Mouse (Mus musculus) liver, adult 2 months (tissue): ENCODE data around the gene Napa. TPM values are rescaled to one million over a fixed set of nuclear protein-coding genes. Genes with fewer than 3 reads are reported as not detected.

ENCODE experiments used
- DNase-seq: peaks from one replicate; pipeline ENCODE4 v3.0.0-alpha.2; 2011; ENCODE audit warnings: low read depth, low spot score; ENCODE audit errors: extremely low read depth
- H3K27ac ChIP-seq: fragments of 200-500 bp; replicated peaks from 2 replicates; pipeline ENCODE4 v1.5.1; 2012; ENCODE audit warnings: low read depth, mild to moderate bottlenecking, control low read depth, inconsistent platforms, low read length; ENCODE audit not compliant: insufficient read depth
- H3K27me3 ChIP-seq: fragments of 200-500 bp; 2 replicates; pipeline ENCODE4 v1.6.1; 2012; ENCODE audit warnings: mild to moderate bottlenecking, moderate library complexity, low read length, inconsistent platforms; ENCODE audit not compliant: control insufficient read depth, insufficient read depth
- H3K36me3 ChIP-seq: fragments of 200-500 bp; 2 replicates; pipeline ENCODE4 v1.6.1; 2012; ENCODE audit warnings: low read length, inconsistent platforms; ENCODE audit not compliant: control insufficient read depth, insufficient read depth
- H3K4me1 ChIP-seq: fragments of 200-500 bp; 2 replicates; pipeline ENCODE4 v1.6.1; 2011; ENCODE audit warnings: low read length; ENCODE audit not compliant: control insufficient read depth, insufficient read depth
- H3K4me3 ChIP-seq: fragments of 200-500 bp; 2 replicates; pipeline ENCODE4 v1.5.1; 2011; ENCODE audit warnings: low read depth, mild to moderate bottlenecking, control low read depth, low read length, moderate library complexity; ENCODE audit not compliant: insufficient read depth
- H3K79me2 ChIP-seq: fragments of 200-500 bp; 2 replicates; pipeline ENCODE4 v1.6.1; 2012; ENCODE audit warnings: inconsistent platforms, mild to moderate bottlenecking, low read length, moderate library complexity; ENCODE audit not compliant: control insufficient read depth, insufficient read depth
- H3K9ac ChIP-seq: fragments of 200-500 bp; 2 replicates; pipeline ENCODE4 v1.6.1; 2012; ENCODE audit warnings: low read depth, mild to moderate bottlenecking, control low read depth, inconsistent platforms, low read length
- CTCF ChIP-seq: fragments of 200-500 bp; IDR thresholded peaks from 2 replicates; pipeline ENCODE4 v1.5.1; 2011; ENCODE audit warnings: low read depth, low read length, control low read depth
- POLR2A ChIP-seq: fragments of 200-500 bp; IDR thresholded peaks from 2 replicates; pipeline ENCODE4 v1.6.1; 2011; ENCODE audit warnings: low read length, control low read depth; ENCODE audit not compliant: insufficient read depth; ENCODE audit errors: extremely low read depth
- WGBS: fragments of 180-500 bp; shearing (Covaris S2); methylation state at CpG from one replicate; pipeline ENCODE4 v1.1.7; 2018; 5-methylcytosine and 5-hydroxymethylcytosine counted together
- polyA plus RNA-seq: library from polyadenylated mRNA; depleted of rRNA; stranded (reverse); fragments of >200 nt; gene quantifications from 2 replicates; pipeline ENCODE4 v1.2.3, GENCODE M21; 2012
- total RNA-seq: library from RNA; depleted of rRNA; stranded (reverse); fragments of >200 nt; gene quantifications from 2 replicates; pipeline ENCODE4 v1.2.3, GENCODE M21; 2014

The Napa gene
- total and polyA plus RNA-seq, 2 experiments = 47.4 to 146 TPM

DNA sequence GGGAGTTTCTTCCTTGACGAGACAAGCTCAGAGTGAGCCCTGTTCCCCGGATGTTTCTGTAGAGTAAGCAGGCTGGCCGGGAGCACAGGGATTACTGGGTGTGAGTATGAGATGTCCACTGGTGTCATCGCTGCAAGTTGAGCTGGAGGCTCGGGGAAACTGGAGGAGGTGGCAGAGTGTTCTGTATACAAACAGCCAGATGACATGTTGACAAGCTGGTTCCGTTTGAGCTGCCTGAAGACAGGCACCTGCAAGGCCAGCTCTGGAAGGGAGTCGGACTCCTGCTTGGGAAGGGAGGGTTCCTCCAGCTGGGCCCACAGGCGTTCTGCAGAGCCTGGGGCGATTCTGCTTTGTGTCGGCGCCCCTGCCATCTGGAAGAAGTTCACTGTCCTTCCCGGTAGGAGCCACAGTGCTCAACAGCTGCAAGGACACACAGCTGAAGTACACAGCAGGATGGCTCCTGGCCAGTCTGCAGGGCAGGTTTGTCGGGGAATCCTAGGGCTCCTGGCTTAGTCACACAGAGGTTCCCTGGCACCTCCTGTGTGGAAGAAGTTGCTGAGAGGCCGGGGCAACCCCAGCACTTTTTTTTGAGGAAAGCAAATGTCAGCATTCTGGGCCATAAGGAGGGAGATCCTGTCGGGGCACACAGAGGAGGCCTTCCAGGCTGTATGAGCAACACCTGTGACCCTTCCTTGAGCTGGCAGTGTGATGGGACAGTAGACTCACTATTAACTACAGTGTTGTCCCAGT lies 3.6 kb downstream of the Napa start:
- H3K27ac ChIP-seq = no peak overlapping the region
- TF ChIP-seq POLR2A = no peak
- TF ChIP-seq CTCF = no peak
- no peak overlapping the region for H3K9ac ChIP-seq
- no peak overlapping the region for H3K4me3 ChIP-seq
- H3K4me1 ChIP-seq = peaks cover 6% of the 10 kb centered on the region
- WGBS = 74% methylated on average over 15 of the region's 15 CpGs
- no peaks in the 10 kb centered on the region for H3K27me3 ChIP-seq
- H3K36me3 ChIP-seq = no peaks in the 10 kb centered on the region
- peaks cover 46% of the 10 kb centered on the region; the same call in 1 of the 2 replicates for H3K79me2 ChIP-seq
- no peak for DNase-seq

DNA sequence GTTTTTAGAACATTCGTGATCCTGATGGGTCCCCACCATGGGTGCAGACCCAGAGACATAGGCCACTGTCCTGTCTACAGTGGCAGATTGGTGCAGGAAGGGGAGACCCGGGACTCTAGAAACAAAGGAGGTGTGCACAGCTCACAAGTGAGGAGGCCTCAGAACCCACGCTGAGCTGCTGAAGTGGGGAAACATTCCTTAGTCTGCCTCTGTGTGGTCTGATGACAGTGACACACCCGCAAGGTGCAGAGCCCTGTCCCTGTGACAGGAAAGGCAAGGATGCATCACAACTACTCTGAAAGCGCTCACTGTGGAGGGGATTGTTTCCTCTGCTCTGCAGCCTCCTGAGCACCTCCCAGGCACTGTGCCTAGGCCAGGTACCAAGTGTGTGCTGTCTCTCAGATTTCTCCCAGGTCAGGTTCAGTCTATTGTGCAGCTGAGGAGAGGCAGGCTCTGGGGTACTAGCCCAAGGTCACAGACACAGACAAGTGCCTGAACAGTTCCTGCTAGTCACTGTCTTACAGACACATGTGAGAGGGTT lies 4.5 kb downstream of the Napa start:
- peaks cover 6% of the 10 kb centered on the region for H3K4me1 ChIP-seq
- 87% methylated on average over 5 of the region's 5 CpGs for WGBS
- TF ChIP-seq CTCF = no peak
- TF ChIP-seq POLR2A = no peak
- H3K27ac ChIP-seq = no peak overlapping the region
- no peak overlapping the region for H3K9ac ChIP-seq
- peaks cover 46% of the 10 kb centered on the region; the same call in 1 of the 2 replicates for H3K79me2 ChIP-seq
- H3K4me3 ChIP-seq = no peak overlapping the region
- no peak for DNase-seq
- no peaks in the 10 kb centered on the region for H3K27me3 ChIP-seq
- H3K36me3 ChIP-seq = peaks cover 3% of the 10 kb centered on the region

DNA sequence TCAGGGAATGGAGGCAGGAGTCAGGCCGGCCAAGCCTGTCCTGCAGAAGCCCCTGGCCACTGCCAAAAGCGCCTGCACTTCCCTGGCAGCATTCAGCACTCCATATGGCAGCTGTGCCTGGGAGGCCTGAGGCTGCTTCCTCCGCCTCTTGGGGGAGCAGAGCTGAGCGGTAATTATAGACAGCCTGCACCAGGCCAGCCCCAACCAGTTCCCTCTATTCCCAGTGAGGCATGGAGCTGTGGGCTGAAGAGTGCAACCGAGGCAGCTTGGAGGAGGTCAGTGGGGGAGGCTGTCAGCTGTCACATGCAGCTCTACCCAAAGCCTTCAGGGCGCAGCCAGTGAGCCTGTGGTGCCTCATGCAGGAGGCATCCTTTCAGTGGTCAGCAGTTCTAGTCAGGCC lies 5.5 kb downstream of the Napa start:
- Histone ChIP-seq H3K4me3 (no peak overlapping the region), H3K4me1 (peaks cover 6% of the 10 kb centered on the region), H3K27ac (no peak overlapping the region), H3K9ac (no peak overlapping the region), H3K36me3 (peaks cover 5% of the 10 kb centered on the region), H3K27me3 (no peaks in the 10 kb centered on the region), H3K79me2 (peaks cover 44% of the 10 kb centered on the region; the same call in 1 of the 2 replicates)
- DNase-seq = no peak
- whole genome bisulfite sequencing = 86% methylated on average over 6 of the region's 6 CpGs
- no peak for TF ChIP-seq POLR2A
- no peak for TF ChIP-seq CTCF

DNA sequence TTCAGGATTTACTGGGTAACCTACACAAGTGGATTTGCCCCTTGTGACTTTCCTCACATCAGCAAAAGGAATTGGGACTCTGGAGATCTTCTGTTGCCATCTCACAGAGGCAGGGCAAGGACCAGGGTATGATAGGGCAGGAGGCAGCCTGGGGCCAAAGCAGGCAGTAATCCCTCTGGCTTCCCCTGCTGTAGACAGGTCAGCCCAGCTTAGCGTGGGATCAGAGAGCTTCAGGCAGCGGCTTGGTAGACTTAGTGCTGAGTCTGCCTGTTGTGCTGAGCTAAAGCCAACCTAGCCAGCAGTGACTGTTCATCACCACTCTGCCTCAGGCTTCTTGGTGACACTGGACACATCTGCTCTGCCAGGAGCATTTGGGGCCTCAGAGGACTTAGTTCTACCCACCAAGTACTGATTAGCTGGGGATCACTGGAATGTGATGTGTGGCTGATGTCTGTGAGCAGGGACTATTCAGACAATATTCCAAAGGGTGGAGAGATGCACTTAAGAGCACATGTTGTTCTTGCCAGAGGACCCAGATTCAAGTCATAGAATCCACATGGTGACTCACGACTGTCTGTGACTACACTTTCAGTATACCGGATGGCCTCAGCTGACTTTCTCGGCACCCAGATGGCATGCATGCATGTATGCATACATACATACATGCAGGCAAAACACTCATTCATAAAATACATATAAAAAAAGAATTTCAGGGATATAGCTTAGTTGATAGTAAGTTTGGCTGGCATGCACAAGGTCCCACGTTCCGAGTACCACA lies 6.5 kb downstream of the Napa start:
- no peak overlapping the region for H3K9ac ChIP-seq
- peaks cover 3% of the 10 kb centered on the region; the same call in 1 of the 2 replicates for H3K4me1 ChIP-seq
- no peak for TF ChIP-seq CTCF
- TF ChIP-seq POLR2A = no peak
- H3K27me3 ChIP-seq = no peaks in the 10 kb centered on the region
- 95% methylated on average over 7 of the region's 7 CpGs for WGBS
- peaks cover 33% of the 10 kb centered on the region; the same call in 1 of the 2 replicates for H3K79me2 ChIP-seq
- H3K27ac ChIP-seq = no peak overlapping the region
- H3K4me3 ChIP-seq = no peak overlapping the region
- peaks cover 13% of the 10 kb centered on the region for H3K36me3 ChIP-seq
- DNase-seq = no peak

DNA sequence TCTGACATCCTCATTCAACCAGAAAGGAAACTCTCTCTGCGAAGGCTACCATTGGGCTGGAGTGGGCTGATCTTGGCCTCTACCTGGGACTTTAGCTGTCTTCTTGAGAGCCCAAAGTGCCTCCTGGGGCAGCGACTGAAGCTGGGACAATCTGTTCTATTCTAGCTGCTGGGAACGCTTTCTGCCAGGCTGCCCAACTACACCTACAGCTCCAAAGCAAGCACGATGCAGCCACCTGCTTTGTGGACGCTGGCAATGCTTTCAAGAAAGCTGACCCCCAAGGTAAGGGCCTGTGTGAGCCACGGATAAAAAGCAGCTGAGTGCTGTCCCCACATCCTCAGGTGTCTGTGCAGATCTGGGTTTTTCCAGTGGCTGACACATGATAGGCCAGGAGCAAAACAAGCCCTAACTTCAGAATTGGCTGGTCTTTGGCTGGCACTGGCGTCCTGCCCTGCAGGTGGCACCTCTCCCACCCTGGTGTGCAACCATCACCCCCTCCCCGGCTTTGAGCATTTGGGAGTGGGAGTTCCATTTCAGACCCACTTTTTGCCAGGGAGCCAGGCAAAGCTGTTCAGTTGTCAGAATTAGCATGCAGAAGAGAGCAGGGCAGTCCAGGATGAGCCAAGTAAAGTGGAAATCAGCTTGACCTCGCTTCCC lies 10.8 kb downstream of the Napa start:
- no peaks in the 10 kb centered on the region for H3K27me3 ChIP-seq
- no peak for TF ChIP-seq CTCF
- no peak for TF ChIP-seq POLR2A
- no peak overlapping the region for H3K9ac ChIP-seq
- no peak overlapping the region for H3K4me3 ChIP-seq
- 94% methylated on average over 9 of the region's 9 CpGs for WGBS
- H3K36me3 ChIP-seq = peaks cover 19% of the 10 kb centered on the region
- H3K4me1 ChIP-seq = no peaks in the 10 kb centered on the region
- H3K79me2 ChIP-seq = peaks cover 4% of the 10 kb centered on the region; the same call in 1 of the 2 replicates
- no peak overlapping the region for H3K27ac ChIP-seq
- DNase-seq = no peak
